Mouse (Mus musculus): ENCODE data around the gene Dcbld2. TPM values are rescaled to one million over a fixed set of nuclear protein-coding genes. Genes with fewer than 3 reads are reported as not detected.
"Not testable (repeated sequence)": the region's sequence is repeated elsewhere in the genome, so short reads cannot be mapped to it uniquely, and the experiment has no call there.

Gene Dcbld2
- total RNA-seq, 2 experiments from 2014 or later, result 1.7 TPM; not detected in 1

GRCm38 (mm10) chr16:58446281-58447259 is 38.3 kb downstream of the Dcbld2 start:
- ATAC-seq (replicated peaks; ENCODE audit: poor library complexity, severe bottlenecking), result no peak

- no peak for ATAC-seq (replicated peaks; ENCODE audit: poor library complexity, severe bottlenecking)
Measured at GRCm38 (mm10) chr16:58449073-58449472, 40.8 kb downstream of the Dcbld2 start.

GRCm38 (mm10) chr16:58450648-58451047 is 42.4 kb downstream of the Dcbld2 start:
- ATAC-seq (replicated peaks; ENCODE audit: poor library complexity, severe bottlenecking), result no peak

- no peak for ATAC-seq (replicated peaks; ENCODE audit: poor library complexity, severe bottlenecking)
Measured at GRCm38 (mm10) chr16:58451647-58452046, 43.4 kb downstream of the Dcbld2 start.

- no peak for ATAC-seq (replicated peaks; ENCODE audit: poor library complexity, severe bottlenecking)
Measured at GRCm38 (mm10) chr16:58453138-58453537, 44.9 kb downstream of the Dcbld2 start.

- no peak for ATAC-seq (replicated peaks; ENCODE audit: poor library complexity, severe bottlenecking)
Measured at GRCm38 (mm10) chr16:58453820-58454219, 45.6 kb downstream of the Dcbld2 start.

GRCm38 (mm10) chr16:58454617-58455016 is 46.4 kb downstream of the Dcbld2 start:
- ATAC-seq (replicated peaks; ENCODE audit: poor library complexity, severe bottlenecking), result peak; percentile 99

- no peak for ATAC-seq (replicated peaks; ENCODE audit: poor library complexity, severe bottlenecking)
Measured at GRCm38 (mm10) chr16:58455118-58455517, 46.9 kb downstream of the Dcbld2 start.

- ATAC-seq (replicated peaks; ENCODE audit: poor library complexity, severe bottlenecking), result no peak
Measured at GRCm38 (mm10) chr16:58456445-58456844, 48.2 kb downstream of the Dcbld2 start.

- ATAC-seq (replicated peaks; ENCODE audit: poor library complexity, severe bottlenecking), result no peak
Measured at GRCm38 (mm10) chr16:58456991-58457390, 48.7 kb downstream of the Dcbld2 start.

GRCm38 (mm10) chr16:58459966-58460365 is 51.7 kb downstream of the Dcbld2 start:
- ATAC-seq (replicated peaks; ENCODE audit: poor library complexity, severe bottlenecking), result not testable (repeated sequence)

- ATAC-seq (replicated peaks; ENCODE audit: poor library complexity, severe bottlenecking), result no peak
Measured at GRCm38 (mm10) chr16:58460386-58460785, 52.1 kb downstream of the Dcbld2 start.

GRCm38 (mm10) chr16:58461856-58462518 is 53.7 kb downstream of the Dcbld2 start:
- no peak; the same call in 1 of the 2 replicates for ATAC-seq (replicated peaks; ENCODE audit: poor library complexity, severe bottlenecking)

- ATAC-seq (replicated peaks; ENCODE audit: poor library complexity, severe bottlenecking), result no peak
Measured at GRCm38 (mm10) chr16:58462519-58462918, 54.3 kb downstream of the Dcbld2 start.

GRCm38 (mm10) chr16:58464051-58464450 is 55.8 kb downstream of the Dcbld2 start:
- no peak for ATAC-seq (replicated peaks; ENCODE audit: poor library complexity, severe bottlenecking)

- ATAC-seq (replicated peaks; ENCODE audit: poor library complexity, severe bottlenecking), result no peak
Measured at GRCm38 (mm10) chr16:58465412-58465811, 57.2 kb downstream of the Dcbld2 start.

GRCm38 (mm10) chr16:58470061-58470460 is 61.8 kb downstream of the Dcbld2 start:
- no peak for ATAC-seq (replicated peaks; ENCODE audit: poor library complexity, severe bottlenecking)

- ATAC-seq (replicated peaks; ENCODE audit: poor library complexity, severe bottlenecking), result no peak
Measured at GRCm38 (mm10) chr16:58470841-58471240, 62.6 kb downstream of the Dcbld2 start.

GRCm38 (mm10) chr16:58474875-58475274 is 66.6 kb downstream of the Dcbld2 start:
- peak; percentile 75 for ATAC-seq (replicated peaks; ENCODE audit: poor library complexity, severe bottlenecking)

- ATAC-seq (replicated peaks; ENCODE audit: poor library complexity, severe bottlenecking), result no peak
Measured at GRCm38 (mm10) chr16:58475544-58476154, 67.4 kb downstream of the Dcbld2 start.

GRCm38 (mm10) chr16:58476363-58476762 is 68.1 kb downstream of the Dcbld2 start:
- ATAC-seq (replicated peaks; ENCODE audit: poor library complexity, severe bottlenecking), result peak; percentile 28
